Mouse (Mus musculus) bone marrow macrophage, adult 2 months (primary cell): ENCODE measurements around the gene Clpsl2. TPM values are rescaled to one million over a fixed set of nuclear protein-coding genes. Genes with fewer than 3 reads are reported as not detected.
A peak's percentile ranks its signal among the peaks of the same experiment; 100 is the strongest.

Experiments used
- H3K27ac ChIP-seq: 2 replicates; pipeline ENCODE4 v1.5.1; 2012; ENCODE audit warnings: low read depth, low read length; ENCODE audit not compliant: insufficient read depth
- H3K4me1 ChIP-seq: 2 replicates; pipeline ENCODE4 v1.6.1; 2012; ENCODE audit warnings: low read length; ENCODE audit not compliant: control insufficient read depth, insufficient read depth
- H3K4me3 ChIP-seq: 2 replicates; pipeline ENCODE4 v1.5.1; 2012; ENCODE audit warnings: mild to moderate bottlenecking, low read length, moderate library complexity; ENCODE audit not compliant: insufficient read depth
- CTCF ChIP-seq: IDR thresholded peaks from 2 replicates; pipeline ENCODE4 v1.5.1; 2012; ENCODE audit warnings: low read depth, mild to moderate bottlenecking, low read length, moderate library complexity
- POLR2A ChIP-seq: IDR thresholded peaks from 2 replicates; pipeline ENCODE4 v1.6.1; 2012; ENCODE audit warnings: mild to moderate bottlenecking, low read depth, low read length, borderline replicate concordance
- polyA plus RNA-seq: library from polyadenylated mRNA; stranded (reverse); fragments of >200 nt; gene quantifications from 2 replicates; pipeline ENCODE4 v1.2.4, GENCODE M21; 2012; ENCODE audit not compliant: missing spikeins, insufficient read depth, insufficient read length

Gene Clpsl2
- polyA plus RNA-seq = not detected in 2 replicates

DNA sequence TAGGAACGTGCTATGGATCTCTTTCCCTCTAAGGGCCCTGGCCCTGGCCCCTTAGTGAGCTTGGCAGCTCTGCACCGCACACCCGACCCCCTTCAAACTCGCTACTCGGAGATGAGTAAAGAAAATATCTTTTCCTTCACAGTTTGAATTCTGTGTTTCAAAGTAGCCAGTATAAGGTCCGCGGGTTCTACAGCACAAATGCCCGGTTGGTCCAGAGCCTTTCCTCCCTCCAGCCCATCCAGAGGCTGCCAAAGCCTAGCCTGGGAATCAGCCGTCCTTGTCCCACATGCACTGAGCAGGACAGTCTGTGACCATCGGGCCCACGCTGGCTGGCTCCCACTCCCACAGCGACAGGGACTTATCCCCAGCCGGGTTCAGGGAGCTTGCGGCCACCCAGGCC lies at the start of gene Clpsl2:
TSS of gene Clpsl2 (plus strand) at position 301 of the 400 bp plus-strand sequence.
- no peak within 1 kb of the TSS for H3K27ac ChIP-seq
- no peaks in the 10 kb centered on the region for H3K4me1 ChIP-seq
- TF ChIP-seq CTCF (no peak), POLR2A (no peak)
- H3K4me3 ChIP-seq = no peak within 1 kb of the TSS

GRCm38 (mm10) chr17:28500465-28500864 lies 48.7 kb upstream of the Clpsl2 start:
- Histone ChIP-seq H3K27ac (no peak overlapping the region), H3K4me1 (no peaks in the 10 kb centered on the region), H3K4me3 (no peak overlapping the region)
- no peak for TF ChIP-seq CTCF
- no peak for TF ChIP-seq POLR2A

GRCm38 (mm10) chr17:28502196-28502821 lies 46.9 kb upstream of the Clpsl2 start:
- no peak for TF ChIP-seq POLR2A
- TF ChIP-seq CTCF = no peak
- H3K27ac ChIP-seq = no peak overlapping the region
- H3K4me1 ChIP-seq = no peaks in the 10 kb centered on the region
- H3K4me3 ChIP-seq = no peak overlapping the region

GRCm38 (mm10) chr17:28504182-28504581 lies 45.0 kb upstream of the Clpsl2 start:
- Histone ChIP-seq H3K4me1 (no peaks in the 10 kb centered on the region), H3K4me3 (no peak overlapping the region), H3K27ac (no peak overlapping the region)
- no peak for TF ChIP-seq CTCF
- no peak for TF ChIP-seq POLR2A

DNA sequence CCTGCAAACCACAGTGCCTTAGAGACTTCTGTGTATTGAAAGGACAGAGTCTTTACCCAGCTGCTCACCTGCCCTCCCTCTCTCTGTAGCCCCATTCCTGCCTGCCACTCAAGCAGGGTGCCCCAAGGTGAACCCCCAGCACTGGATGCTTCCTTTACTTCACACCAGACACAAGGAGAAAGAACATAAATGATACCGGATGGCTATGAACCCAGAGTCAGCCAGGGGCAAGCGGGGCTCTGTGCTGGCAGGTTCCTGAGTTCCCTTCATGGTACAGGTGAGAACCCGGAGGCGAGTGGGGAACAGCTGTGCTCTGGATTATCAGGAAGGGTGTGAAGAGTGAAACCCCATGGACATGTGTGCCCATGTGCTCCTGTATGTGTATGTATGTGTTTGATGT lies 43.6 kb upstream of the Clpsl2 start:
- no peak overlapping the region for H3K27ac ChIP-seq
- no peaks in the 10 kb centered on the region; the same call in 1 of the 2 replicates for H3K4me1 ChIP-seq
- H3K4me3 ChIP-seq = no peak overlapping the region
- TF ChIP-seq CTCF = no peak

DNA sequence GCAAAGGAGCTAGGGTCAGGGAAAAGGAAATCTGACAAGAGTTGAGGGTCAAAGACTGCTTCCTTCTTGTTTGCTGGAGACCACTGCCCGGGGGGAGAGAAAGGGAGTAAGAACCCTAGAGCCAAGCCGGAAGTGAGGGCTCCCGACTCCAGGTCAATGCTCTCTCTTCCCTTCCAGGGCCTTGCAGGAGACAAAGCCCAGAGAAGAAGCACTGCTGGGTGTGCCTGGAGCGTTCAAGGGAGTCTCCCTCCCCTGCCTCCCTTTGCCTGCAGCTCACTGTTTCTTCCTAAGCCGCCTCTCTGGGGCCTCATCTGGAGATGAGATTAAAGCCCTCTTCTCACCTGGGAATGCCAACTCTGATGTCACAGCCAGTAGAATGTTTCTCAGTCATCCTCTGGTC lies 42.3 kb upstream of the Clpsl2 start:
- no peak for TF ChIP-seq POLR2A
- no peak for TF ChIP-seq CTCF
- Histone ChIP-seq H3K27ac (no peak overlapping the region), H3K4me1 (peaks cover 5% of the 10 kb centered on the region), H3K4me3 (no peak overlapping the region)

- no peak overlapping the region for H3K27ac ChIP-seq
- H3K4me1 ChIP-seq = peaks cover 7% of the 10 kb centered on the region
- H3K4me3 ChIP-seq = no peak overlapping the region
- no peak for TF ChIP-seq CTCF
- TF ChIP-seq POLR2A = no peak
Measured at GRCm38 (mm10) chr17:28507496-28507895, 41.7 kb upstream of the Clpsl2 start.

DNA sequence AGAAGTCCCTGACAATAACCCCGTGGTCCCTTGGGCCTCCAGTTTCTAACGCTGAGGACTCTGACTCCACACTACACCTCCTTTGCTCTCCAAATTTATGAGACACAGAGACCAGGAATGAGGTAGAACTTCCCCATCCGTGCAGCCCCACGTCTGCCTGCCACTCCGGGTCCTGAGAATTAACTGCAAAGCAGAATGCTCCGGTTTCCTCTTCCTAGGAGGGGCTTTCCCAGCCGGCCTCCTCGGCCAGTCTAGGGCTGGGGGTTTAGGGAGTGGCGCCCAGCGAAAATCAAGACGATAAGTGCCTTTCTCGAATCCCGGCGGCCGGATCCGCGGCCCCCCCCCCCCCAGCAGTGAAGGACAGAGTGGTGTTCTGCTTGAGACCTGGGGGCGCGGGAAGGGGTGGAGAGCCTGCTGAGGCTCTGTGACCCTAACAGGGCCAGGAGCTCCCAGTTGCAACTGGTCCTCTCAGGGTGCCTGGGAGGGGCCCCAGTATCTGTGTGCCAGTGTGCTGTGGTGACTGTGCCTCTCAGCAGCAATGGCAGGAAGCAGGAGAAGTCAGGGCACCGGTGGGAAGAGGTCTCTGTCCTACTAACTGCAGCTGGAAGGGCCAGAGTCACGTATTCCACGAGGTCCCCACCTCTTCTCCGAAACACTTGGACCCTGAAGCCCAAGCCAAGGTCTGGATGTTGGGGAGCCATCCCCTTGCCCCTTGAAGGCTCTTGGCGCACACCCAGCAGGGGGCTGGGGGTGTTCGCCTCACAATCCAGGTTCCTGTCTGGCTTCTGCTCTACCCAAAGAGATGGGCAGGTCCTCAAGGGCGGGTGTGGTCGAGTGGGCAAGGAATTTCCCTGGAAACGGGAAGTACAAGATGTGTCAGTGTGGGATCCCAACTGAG lies 38.5 kb upstream of the Clpsl2 start:
- peaks cover 33% of the 10 kb centered on the region for H3K4me1 ChIP-seq
- peak overlapping the region; percentile 32 for H3K4me3 ChIP-seq
- TF ChIP-seq POLR2A = no peak
- TF ChIP-seq CTCF = no peak
- no peak overlapping the region for H3K27ac ChIP-seq

DNA sequence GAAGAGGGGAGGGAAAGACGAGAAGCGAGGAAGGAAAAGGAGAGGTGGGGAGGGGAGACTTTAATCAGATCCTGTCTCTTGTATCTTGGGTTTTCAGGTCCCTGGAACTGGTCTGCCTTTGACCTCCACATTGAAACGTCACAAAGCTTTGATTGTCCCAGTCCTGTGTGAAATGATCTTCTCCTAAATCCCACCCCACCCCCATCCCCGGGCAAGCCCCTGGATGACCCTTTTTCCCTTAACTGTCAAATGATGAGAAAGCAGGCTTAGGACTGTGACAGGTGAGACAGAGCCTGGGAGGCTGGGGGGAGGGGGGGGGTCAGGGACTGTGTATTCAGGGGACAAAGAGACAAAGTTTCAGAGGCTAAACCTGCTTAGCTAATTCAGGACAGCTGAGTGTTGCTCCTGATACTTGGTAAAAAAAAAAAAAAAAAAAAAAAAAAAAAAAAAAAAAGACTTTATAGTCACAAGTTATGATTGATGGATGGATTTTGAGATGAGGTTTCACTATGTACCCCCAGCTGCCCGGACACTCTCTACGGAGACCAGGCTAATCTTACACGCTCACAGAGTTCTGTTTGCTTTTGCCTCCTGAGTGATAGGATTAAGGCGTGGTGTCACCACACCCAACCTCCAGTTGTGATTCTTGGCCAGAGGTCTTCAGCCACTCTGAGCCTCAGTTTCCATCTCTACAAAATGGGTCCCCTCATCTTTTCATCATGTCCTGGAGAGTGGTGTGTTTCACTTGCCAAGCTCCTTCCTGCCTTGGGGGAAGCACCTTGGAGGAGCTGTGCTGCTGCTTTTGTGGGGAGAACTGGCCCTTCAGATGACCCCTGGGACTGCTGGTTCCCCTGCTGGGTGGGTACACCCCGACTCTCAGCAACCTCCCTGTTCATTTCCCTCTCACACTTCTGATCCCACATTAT lies 37.3 kb upstream of the Clpsl2 start:
- H3K4me3 ChIP-seq = no peak overlapping the region
- TF ChIP-seq POLR2A (no peak), CTCF (no peak)
- H3K4me1 ChIP-seq = peaks cover 35% of the 10 kb centered on the region
- no peak overlapping the region for H3K27ac ChIP-seq
